Mouse (Mus musculus): ENCODE data around the gene Gga2.

Gga2 gene

GRCm38 (mm10) chr7:122020667-122021354, at the start of gene Gga2:
TSS of gene Gga2 (minus strand) at chr7:122021222.
- peak; percentile 94 for DNase-seq

- DNase-seq, result peak; percentile 39
Observed at GRCm38 (mm10) chr7:122067517-122068381, 46.7 kb upstream of the Gga2 start.

GRCm38 (mm10) chr7:122066945-122067516, 46.0 kb upstream of the Gga2 start, which contains the start of the genes Ubfd1 and Ears2:
TSS of gene Ubfd1 (plus strand) at chr7:122067175.
TSS of gene Ears2 (minus strand) at chr7:122067263.
- peak; percentile 98 for DNase-seq

DNA sequence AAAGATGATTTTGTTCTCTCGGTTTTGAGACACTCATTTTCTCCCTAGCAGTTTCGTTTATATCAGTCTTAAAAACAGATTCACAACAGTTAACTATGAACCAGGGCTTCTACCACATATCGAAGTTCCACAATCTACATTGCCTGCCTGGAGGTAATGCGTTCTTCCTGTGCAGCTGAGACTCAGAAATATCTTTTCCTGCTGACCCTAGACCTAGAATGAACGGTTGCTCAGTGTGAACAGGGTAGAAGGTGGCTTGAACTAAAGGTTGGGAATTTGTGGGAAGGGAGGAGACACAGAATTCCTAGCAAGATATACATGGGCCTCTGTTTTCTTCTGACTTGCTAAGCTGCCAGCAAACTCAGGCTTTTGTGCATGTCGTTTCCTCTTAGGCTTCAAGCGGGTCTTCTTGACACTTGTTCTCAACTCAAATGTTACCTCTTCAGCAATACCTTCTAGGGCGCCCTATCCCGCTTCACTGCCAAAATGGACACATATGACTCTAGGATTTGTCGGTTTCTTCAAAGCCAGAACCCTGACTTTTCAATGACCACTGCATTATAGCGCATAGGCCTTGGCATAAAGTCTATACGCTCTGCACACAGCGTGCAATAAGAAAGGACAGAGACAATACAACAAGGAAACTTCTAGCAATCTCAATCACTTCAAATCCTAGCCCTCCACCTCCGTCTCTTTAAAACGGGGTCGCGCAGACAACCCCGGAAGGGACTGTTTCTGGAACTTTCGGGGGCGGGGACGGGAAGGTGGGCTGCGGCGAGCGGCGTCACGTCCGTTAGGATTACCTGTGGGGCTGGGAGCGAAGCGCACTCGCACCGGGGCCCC, 45.3 kb upstream of the Gga2 start:
- no peak for DNase-seq

DNA sequence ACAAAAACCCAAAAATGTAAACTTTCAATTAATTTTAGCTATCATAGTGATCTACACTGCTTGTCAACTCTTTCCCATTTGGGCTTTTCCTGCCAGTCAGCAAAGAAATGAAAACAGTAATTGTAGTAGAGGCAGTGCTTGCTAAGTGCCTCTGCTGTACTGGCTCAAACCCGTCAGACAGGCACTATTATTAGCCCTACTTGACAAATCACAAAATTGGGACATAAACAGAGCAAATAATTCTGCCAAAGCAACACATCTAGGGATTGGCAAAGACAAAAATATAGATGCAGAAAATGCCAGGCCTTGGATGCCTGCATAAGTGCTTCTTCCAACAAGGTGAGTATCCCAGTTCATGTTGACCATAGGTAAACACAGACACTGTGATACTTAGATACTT, 44.6 kb upstream of the Gga2 start:
- DNase-seq, result no peak

DNA sequence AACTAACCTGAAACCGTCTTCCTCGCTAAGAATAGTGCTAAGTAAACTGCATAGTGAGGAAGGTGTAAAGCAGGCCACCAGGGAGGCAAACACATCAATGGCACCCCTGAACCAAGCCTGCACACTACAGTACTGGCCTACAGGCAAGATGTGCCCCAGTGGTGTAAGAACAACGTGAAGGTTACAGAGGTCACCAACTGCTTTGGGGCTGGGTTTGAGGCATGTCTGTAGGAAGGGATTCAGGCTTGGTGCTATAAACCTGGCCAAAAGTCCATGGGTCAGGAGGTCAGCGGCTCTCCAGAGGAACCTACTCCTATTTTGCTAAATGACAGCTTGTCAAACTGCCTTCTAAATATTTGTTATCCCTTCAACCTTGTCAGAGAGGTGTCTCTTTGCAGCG, 35.6 kb upstream of the Gga2 start:
- no peak for DNase-seq

GRCm38 (mm10) chr7:122050834-122051233, 29.8 kb upstream of the Gga2 start:
- no peak for DNase-seq

DNA sequence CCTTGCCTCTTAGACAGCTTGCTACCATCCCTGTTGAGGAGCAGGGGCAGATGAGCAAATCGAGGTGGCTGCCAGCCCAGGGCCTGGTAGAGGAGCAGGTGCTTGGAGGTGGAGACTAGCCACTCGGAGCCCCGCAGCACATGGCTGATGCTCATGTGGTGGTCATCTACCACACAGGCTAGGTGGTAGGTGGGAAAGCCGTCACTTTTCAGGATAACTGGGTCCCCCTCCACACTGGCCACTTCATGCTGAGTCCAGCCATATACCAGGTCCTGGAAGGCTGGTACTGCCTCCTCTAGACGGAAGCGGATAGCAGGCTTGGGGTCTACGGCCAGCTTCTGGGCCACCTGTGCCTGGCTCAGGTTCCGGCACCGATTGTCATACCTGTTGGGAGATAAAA, 27.2 kb upstream of the Gga2 start:
- no peak for DNase-seq

DNA sequence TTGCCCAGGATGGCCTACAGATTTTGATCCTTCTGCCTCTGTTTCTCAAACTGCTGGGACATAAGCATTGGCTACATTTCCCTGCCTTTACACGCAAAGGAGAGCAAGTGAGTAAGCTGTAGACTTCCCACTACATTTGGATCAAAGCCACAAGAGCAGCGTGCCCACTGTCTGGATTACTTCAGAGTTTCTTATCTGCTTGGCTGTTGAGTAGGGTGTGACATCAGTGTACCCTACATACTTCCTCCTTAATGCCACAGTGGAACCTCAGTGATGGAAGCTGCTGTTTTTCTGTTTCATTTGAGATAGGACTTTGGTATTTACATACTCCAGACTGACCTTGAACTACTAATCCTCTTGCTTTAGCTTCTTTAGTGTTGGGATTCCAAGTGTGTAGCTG, 25.8 kb upstream of the Gga2 start:
- no peak for DNase-seq

DNA sequence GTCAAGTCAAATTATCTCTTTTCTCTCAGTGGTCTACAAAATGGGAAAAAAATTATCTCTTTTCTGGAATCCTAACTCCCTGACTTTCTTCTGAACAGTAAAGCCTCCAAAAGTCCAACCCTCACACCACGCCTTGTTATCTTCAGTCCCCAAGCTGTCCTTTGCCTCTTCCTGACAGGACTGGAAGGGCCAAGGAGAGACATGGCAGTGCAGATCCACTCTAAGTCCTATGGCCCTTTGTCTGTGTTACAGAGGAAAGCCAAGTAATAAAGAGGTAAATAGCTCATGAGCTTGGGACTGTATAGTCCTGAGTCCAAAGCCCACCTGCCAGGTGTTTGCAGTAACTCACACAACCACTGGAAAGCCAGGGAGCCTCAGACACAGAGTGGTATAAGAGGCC, 24.7 kb upstream of the Gga2 start:
- no peak for DNase-seq

DNA sequence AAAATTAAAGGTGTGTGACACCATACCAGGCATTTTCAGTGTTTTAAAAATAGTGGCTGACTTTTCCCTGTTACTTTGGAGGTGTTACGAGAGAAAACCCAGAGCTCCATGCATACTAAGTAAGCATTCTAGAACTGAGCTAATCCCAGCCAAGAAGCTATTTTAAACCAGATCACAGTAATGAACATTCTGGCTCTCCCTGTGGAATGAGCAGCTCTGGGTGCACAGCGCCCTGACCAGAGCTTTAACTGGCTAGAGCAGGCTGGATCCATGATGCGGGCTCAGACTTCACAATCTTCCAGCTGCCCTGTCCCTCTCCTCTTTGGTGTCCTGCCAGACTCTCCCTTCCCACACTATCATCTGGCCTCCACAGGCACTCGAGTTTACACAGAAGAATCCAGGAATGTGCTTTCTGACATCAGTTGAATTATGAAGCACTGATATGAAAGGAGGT, 24.2 kb upstream of the Gga2 start:
- peak; percentile 27 for DNase-seq

GRCm38 (mm10) chr7:122044106-122044505, 23.1 kb upstream of the Gga2 start:
- DNase-seq, result no peak

- peak; percentile 30 for DNase-seq
Observed at GRCm38 (mm10) chr7:122034348-122034747, 13.3 kb upstream of the Gga2 start.

DNA sequence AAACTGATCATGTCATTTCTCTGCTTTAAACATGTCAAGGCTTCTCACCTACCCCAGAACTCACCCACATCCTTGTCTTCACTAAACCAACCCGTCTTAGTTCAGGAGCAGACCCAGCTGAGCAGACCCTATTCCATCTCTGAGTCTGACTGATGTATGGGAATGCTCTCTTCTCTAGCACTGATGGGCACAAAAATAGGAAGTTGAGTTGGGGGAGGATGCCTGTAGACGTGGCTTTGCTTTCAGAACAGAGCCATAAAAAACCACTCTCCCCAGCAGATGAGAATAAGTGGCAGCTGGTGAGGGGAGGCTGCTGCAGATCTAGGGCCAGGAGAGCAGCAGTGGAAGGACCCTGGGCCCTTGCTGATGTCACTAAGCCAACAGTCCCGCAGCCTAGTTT, 12.3 kb upstream of the Gga2 start:
- DNase-seq, result no peak

DNA sequence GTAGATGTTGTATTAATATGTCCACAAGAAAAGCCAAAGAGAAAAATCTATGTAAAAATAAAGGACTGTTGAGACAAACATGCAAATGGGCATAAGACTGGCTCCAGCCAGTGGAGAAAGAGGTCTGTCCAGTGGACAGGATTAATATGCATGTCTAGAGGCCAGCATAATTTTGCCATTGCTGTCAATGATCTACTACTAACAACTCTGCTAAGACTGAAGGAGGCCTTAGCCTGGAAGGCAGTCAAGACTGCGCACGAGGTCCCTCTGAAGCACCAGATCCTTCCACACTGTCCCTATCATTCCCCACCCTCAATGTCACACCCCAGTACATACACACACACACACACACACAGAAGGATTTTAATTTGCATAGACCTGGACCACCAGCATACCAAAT, 1.1 kb upstream of the Gga2 start:
- DNase-seq, result peak; percentile 84

DNA sequence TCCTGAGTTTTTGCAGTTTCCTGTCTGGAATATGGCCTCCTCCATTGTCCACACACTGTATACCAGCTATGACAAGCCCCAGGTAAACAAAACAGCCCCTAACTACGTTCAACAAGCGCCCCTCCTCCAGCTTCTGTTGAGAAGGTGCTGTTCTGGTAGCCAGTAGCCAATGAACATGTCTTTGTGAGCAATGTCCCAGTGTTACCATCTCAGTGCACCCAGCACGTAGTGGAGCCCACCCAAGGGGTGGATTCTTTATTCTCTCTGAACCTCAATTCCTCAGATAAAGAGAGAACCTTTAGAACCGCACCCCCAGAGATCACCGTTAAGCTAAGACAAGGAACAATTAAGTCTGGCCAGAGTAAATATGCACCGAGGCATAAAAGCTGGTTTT, 752 bp downstream of the Gga2 start:
- no peak for DNase-seq

GRCm38 (mm10) chr7:122018978-122019377, 2.0 kb downstream of the Gga2 start:
- DNase-seq, result no peak

DNA sequence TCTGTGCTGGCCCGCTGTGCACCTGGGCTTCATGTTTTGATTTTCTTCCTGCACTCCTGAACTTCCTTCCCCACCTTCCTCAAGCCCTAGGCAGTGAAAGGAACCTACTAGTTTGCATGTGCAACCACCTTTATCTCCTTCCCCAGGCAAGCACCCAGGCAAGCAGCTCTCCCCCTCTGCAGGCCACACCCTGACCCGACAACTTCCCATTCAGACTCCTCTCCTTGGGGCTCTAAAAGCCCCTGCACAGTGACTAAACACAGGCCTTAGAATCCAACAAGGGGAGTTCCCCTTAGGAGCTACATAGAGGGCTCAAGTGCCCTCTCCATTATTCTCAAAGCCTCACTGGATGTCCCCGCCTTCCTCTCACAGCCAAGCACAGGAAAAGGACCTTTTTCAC, 2.8 kb downstream of the Gga2 start:
- no peak for DNase-seq

DNA sequence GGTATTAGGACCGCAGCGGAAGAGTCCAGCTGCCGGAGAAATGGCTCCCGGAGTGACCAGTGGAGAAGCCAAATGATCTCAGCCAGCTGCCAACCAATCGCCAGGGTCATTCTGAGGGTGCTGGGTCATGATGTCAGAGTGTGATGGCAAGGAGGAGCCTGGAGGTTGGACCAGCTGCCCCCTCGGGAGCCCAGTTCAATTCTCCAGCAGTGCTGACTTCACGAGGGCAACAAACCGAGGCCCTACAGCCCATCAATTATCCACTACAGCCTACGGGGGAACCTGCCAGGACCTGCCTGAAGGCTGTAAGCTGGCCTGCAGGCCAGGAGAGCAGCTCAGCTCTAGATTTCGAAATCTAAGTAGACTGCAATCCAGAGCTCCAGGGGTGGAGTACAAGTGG, 5.3 kb downstream of the Gga2 start:
- DNase-seq, result peak; percentile 81

DNA sequence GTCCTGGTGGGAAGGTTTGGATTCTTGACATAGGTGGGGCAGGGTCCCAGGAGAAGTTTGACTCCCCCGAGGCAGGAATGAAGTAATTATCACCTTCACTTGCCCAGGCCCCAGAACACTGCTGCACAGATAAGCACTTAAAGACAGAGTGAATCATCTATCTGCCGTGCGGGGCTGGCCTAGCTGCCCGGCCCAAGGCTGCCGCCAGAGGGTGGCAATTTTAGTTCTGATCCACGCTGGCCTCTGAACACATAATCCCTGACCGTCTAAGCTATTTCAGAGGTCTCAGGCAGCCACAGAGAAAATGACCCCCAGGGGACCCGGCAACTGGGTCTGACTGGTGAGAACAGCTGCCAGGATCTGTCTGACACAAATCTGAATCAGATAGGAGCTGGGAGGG, 5.9 kb downstream of the Gga2 start:
- DNase-seq, result peak; percentile 51

- no peak for DNase-seq
Observed at GRCm38 (mm10) chr7:122012949-122013348, 8.1 kb downstream of the Gga2 start.

- no peak for DNase-seq
Observed at GRCm38 (mm10) chr7:122012370-122012769, 8.7 kb downstream of the Gga2 start.

DNA sequence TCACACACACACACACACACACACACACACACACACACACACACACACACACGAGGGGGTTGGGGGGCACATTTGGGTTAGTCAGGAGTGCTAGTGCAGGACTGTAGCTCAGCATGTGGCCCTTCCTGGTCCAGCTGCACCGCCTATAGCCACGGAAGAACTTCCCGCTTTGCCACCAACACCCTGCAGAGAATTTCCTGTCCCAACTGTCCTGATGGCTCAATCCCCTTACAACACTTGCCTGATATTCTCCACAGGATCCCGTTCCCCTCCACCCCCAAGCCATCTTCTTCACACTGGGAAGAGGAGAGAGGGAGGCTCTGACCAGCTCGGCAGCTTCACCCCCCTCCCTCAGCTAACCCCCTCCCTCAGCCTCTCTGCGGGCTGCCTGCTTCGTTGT, 20.6 kb downstream of the Gga2 start:
- no peak for DNase-seq
